Mouse (Mus musculus) heart, adult 2 months (tissue): ENCODE data around the gene Vmn2r9.
"Not testable (repeated sequence)": the region's sequence is repeated elsewhere in the genome, so short reads cannot be mapped to it uniquely, and the experiment has no call there.

Experiments
- CTCF ChIP-seq: fragments of 200-600 bp; IDR thresholded peaks from 2 replicates; pipeline ENCODE4 v1.8.1; 2022; ENCODE audit warnings: antibody characterized with exemption, mild to moderate bottlenecking, moderate library complexity
- EP300 ChIP-seq: fragments of 200-500 bp; IDR thresholded peaks from 2 replicates; pipeline ENCODE4 v1.6.1; 2011; ENCODE audit warnings: low read depth, low read length, control low read depth; ENCODE audit not compliant: insufficient read depth
- POLR2A ChIP-seq: fragments of 200-500 bp; IDR thresholded peaks from 2 replicates; pipeline ENCODE4 v1.6.1; 2011; ENCODE audit warnings: mild to moderate bottlenecking, low read depth, low read length, control low read depth; ENCODE audit not compliant: insufficient read depth

DNA sequence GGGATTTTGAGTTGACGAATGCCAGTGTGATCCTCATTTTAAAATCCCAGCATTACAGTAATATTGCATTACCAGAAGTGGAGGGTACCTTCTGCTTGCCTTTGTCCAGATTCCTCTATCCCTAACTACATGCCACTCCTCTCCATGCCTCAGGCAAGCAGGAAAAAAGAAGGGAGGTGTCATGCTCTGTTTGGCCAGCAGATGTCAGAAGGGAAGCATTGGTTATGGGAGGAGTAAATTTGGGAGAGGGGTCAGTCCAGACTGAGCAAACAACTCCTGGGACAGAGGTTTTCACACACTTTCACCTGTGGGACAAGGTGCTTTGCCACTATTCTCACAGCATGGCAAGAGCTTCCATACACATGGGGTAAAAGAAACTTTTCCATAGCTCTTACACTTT is 62.0 kb downstream of the Vmn2r9 start:
- not testable (repeated sequence) for TF ChIP-seq EP300, POLR2A
- peak; percentile 43 for TF ChIP-seq CTCF
